Mouse (Mus musculus): Measurements from ENCODE around the gene Ahcy.
"Not testable (repeated sequence)": the region's sequence is repeated elsewhere in the genome, so short reads cannot be mapped to it uniquely, and the experiment has no call there.

The Ahcy gene

GRCm38 (mm10) chr2:155074766-155075330 is 551 bp upstream of the Ahcy start:
- no peak for DNase-seq (ENCODE audit: low read depth, low spot score)

GRCm38 (mm10) chr2:155073347-155073746 is 950 bp downstream of the Ahcy start:
- no peak for DNase-seq (ENCODE audit: low read depth, low spot score)

- no peak for DNase-seq (ENCODE audit: low read depth, low spot score)
Observed at GRCm38 (mm10) chr2:155072353-155073145, 1.7 kb downstream of the Ahcy start.

GRCm38 (mm10) chr2:155071027-155071426 is 3.3 kb downstream of the Ahcy start:
- DNase-seq (ENCODE audit: low read depth, low spot score): no peak

- no peak for DNase-seq (ENCODE audit: low read depth, low spot score)
Observed at GRCm38 (mm10) chr2:155057361-155057760, 16.9 kb downstream of the Ahcy start.

DNA sequence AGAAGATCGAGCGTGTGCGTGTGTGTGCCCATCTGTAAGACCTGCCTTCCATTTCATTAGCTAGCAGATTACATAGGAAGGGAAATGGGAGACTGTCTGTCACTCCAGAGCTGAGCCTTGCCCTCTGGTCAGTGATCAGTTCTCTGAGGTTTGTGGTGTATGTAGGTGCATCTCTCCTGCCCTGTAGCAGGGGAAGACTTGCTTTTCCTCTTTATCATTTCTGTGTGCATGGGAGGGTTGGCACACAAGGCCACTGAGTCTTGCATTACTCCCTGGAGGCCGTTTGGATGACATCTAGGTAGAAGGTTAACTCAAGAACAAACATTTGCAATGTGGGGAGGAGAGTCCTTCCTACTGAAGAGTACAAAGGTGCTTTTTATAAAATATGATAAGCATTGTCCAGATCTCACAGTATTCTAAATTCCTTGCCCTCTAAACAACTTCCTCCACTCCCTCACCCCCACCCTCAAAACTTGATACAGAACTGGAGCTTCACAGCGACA is 18.2 kb downstream of the Ahcy start:
- DNase-seq (ENCODE audit: low read depth, low spot score): no peak

- DNase-seq (ENCODE audit: low read depth, low spot score): no peak
Observed at GRCm38 (mm10) chr2:155054672-155055071, 19.6 kb downstream of the Ahcy start.

GRCm38 (mm10) chr2:155053512-155053911 is 20.8 kb downstream of the Ahcy start:
- not testable (repeated sequence) for DNase-seq (ENCODE audit: low read depth, low spot score)

GRCm38 (mm10) chr2:155052681-155053080 is 21.6 kb downstream of the Ahcy start:
- DNase-seq (ENCODE audit: low read depth, low spot score): no peak

DNA sequence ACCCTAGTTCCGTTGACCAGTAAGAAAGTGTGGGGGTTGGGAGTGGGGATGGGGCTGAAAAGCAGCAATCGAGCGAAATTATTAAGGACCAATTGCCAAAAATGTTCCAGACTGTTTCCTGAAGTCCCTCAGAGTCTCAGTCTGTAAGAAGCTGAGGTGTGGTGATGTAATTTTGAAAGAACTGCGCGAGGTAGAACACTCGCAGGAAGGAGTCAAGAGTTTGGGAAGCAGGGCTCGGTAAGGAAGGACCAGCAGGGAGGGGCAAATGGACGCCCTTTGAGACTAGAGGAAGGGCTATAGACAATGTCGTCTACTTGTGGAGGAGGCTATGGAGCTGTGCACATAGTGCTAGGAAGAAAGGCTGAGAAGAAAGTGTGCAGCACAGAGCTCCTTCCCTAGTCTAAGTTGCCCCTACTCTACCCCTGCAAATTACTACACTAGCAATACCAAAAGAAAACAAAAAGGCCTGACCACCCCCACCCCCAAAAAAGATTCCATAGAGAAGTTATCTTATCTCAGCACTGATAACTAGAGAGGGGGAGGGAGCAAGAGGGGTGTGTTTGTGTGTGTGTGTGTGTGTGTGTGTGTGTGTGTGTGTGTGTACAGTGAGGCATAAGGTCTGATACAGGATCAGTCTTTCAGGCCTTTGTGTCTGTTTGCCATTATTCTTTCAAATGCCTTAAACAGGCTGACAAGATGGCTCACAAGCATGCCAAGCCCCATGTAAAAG is 22.5 kb downstream of the Ahcy start:
- peak; percentile 46 for DNase-seq (ENCODE audit: low read depth, low spot score)

GRCm38 (mm10) chr2:155050504-155051236 is 23.6 kb downstream of the Ahcy start:
- DNase-seq (ENCODE audit: low read depth, low spot score): peak; percentile 96

- no peak for DNase-seq (ENCODE audit: low read depth, low spot score)
Observed at GRCm38 (mm10) chr2:155050108-155050503, 24.2 kb downstream of the Ahcy start.

DNA sequence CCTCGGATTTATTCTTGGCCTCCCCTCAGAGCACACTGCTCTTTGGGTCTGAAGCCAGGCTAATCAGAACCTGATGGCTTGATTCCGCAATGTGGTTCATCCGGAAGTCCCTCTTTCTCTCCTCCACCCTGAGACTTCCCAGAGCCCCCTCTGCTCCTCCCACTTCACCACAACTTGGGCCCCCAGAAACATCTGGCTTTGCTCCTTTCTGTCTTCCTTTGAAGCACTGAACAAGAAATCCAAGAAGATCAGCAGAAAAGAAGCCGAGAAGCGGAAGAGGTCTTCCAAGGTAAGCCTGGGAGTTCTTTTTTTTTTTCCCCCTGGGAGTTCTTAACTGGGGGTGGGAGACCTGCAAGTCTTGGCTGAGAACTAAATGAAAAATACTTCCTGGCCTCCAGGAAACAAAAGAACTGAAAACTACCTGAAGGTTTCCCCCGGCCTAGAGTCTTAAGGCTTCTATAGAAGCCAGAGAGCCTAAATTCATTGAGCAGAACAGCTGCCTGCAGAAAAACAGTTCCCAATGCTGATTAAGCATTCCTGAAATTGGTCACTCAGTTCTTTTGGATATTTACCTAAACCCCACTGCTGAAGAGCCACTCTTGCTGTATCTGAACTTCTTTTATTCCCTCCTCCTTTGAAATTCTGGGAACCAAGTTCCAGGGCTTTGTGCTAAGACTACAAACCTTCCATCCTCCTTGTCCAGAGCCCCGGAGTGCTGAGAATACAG is 26.7 kb downstream of the Ahcy start:
- DNase-seq (ENCODE audit: low read depth, low spot score): no peak

DNA sequence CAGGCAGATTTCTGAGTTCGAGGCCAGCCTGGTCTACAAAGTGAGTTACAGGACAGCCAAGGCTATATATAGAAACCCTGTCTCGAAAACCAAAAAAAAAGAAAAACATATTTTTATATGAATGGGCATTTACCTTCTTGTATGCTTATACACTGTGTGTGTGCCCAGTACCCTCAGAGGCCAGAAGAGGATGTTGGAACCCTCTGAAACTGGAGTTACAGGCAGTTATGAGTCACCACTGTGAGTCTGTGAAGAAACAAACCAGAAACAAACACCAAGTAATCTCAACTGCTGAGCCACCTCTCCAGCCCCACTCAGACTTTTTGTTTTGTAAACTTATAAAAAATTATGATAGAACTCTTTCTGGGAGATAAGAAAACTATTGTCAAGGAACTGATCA is 27.5 kb downstream of the Ahcy start:
- no peak for DNase-seq (ENCODE audit: low read depth, low spot score)

- no peak for DNase-seq (ENCODE audit: low read depth, low spot score)
Observed at GRCm38 (mm10) chr2:155045075-155045474, 29.2 kb downstream of the Ahcy start.

DNA sequence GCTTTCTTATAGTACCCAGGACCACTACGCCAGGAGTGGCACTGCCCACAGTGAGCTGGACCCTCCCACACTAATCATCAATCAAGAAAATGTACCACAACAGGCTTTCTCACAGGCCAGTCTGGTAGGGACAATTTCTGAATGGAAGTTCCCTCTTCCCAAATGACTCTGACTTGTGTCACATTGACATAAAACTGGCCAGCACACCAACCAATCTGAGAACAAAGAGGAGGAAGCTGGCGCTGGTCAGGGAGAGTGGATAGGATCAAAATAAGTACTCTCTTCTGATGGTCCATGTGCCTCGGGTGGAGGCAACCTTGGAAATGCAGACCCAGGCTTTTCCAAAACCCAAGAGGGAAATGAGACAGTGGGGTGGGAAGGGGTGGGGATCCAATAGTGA is 29.8 kb downstream of the Ahcy start:
- DNase-seq (ENCODE audit: low read depth, low spot score): no peak

DNA sequence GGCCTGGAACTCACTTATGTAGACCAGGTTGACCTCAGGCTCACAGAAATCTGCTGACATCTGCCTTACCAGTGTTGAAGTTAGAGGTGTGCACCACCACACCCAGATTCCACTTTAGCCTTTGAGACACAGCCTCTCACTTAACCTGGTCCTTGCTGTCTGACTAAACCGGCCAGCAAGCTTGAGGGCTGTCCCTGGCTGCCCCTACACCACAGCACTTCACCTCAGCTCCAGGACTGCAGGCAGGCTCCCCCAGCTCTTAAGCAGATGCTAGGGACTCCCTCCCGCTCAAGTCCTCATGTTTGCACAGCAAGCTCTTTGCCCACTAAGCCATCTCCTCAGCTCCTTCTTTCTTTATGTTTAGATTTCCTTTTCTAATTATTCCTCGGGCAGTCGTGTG is 34.3 kb downstream of the Ahcy start:
- DNase-seq (ENCODE audit: low read depth, low spot score): peak; percentile 2

DNA sequence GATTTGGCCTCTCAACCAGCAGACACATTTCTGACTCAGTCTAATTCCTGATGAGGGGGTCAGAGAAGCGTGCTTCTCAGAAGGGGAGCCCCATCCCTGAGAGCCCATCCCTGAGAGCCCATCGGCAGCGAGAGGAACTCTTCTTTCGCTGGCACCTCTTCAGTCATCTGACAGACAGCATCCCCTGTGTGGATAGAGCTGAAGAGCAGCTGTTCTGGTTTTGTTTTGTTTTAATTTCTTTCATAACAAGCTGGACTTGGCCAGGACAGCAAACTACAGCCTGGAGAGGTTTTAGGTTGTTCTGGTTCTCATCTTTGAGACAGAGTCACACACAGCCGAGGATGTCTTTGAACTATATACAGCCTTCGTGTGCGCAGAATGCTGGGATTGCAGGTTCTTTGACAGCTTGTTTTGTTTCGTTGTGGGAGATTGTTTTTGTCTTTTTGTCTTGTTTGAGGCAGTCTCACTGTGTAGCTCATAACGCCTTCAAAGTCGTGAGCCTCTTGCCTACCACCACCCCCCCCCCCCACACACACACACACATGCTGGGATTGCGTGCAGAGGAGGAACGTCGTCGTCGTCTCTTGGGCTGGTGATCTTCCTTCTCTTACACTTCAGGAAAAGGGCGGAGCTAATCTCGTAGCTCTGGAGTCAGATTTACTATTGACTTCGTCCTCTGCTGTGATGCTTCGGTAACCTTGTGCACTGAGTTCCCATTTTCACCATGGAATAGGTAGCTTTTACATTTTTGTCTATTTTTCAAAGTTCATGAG is 41.2 kb downstream of the Ahcy start:
- DNase-seq (ENCODE audit: low read depth, low spot score): peak; percentile 1

DNA sequence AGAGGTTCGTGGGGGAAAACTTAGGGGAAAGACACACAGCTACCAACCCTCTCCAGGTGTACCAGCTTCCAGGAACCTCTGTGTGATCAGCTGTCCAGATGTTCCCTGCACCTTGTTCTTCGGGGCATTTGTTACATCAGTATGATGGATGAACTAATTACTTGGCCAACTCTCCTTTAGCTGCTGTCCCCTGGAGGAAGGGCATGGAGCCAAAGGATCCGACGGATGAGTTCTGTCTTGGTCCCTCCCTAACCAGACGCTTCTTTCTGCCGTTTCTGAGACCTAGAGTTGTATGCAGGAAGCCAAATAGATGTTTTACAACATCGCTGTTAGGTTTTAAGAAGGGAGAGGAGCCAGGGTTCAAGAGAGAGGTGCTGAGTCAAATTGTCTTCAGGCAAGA is 43.5 kb downstream of the Ahcy start:
- DNase-seq (ENCODE audit: low read depth, low spot score): peak; percentile 1

- DNase-seq (ENCODE audit: low read depth, low spot score): not testable (repeated sequence)
Observed at GRCm38 (mm10) chr2:155020247-155020826, 54.0 kb downstream of the Ahcy start.
